Mouse (Mus musculus): ENCODE results near the gene Smr3a. TPM values are rescaled to one million over a fixed set of nuclear protein-coding genes. Genes with fewer than 3 reads are reported as not detected.

Smr3a gene
- not detected in 2 replicates for polyA plus RNA-seq (2015; fragmentation: Nextera tagmentation; extraction: Ambion mirVana)

- H3K9ac ChIP-seq, result no peak within 1 kb of the TSS
- no peaks in the 10 kb centered on the region for H3K4me1 ChIP-seq
- H3K4me2 ChIP-seq, result no peak within 1 kb of the TSS
- H3K27me3 ChIP-seq (replicated peaks), result no peaks in the 10 kb centered on the region
- no peak for ATAC-seq (ENCODE audit: insufficient read depth, low FRiP score, low read depth)
- WGBS, result 86% methylated on average over 3 of the region's 3 CpGs
- no peak within 1 kb of the TSS for H3K4me3 ChIP-seq (replicated peaks)
- no peaks in the 10 kb centered on the region for H3K9me3 ChIP-seq
- H3K27ac ChIP-seq, result no peak within 1 kb of the TSS
- H3K36me3 ChIP-seq, result no peaks in the 10 kb centered on the region
Observed at GRCm38 (mm10) chr5:88002249-88002648, at the start of gene Smr3a. Gene Smr3a, plus strand, starts transcription at chr5:88002549.

GRCm38 (mm10) chr5:87969201-87969600 lies 33.1 kb upstream of the Smr3a start, which contains the start of the genes 2310003L06Rik and Gm28434:
Gene 2310003L06Rik, plus strand, starts transcription at chr5:87969459.
Gene Gm28434, plus strand, starts transcription at chr5:87969517.
- H3K27ac ChIP-seq, result no peak within 1 kb of the TSS
- no peaks in the 10 kb centered on the region for H3K36me3 ChIP-seq
- H3K4me3 ChIP-seq (replicated peaks), result no peak within 1 kb of the TSS
- H3K4me2 ChIP-seq, result no peak within 1 kb of the TSS
- H3K9ac ChIP-seq, result no peak within 1 kb of the TSS
- WGBS, result 60% methylated on average over 2 of the region's 2 CpGs
- no peaks in the 10 kb centered on the region for H3K27me3 ChIP-seq (replicated peaks)
- no peaks in the 10 kb centered on the region for H3K4me1 ChIP-seq
- no peak for ATAC-seq (ENCODE audit: insufficient read depth, low FRiP score, low read depth)
- no peaks in the 10 kb centered on the region for H3K9me3 ChIP-seq

- Histone ChIP-seq H3K4me2 (no peak within 1 kb of the TSS), H3K9ac (no peak within 1 kb of the TSS), H3K27ac (no peak within 1 kb of the TSS), H3K4me1 (no peaks in the 10 kb centered on the region), H3K9me3 (no peaks in the 10 kb centered on the region), H3K27me3 (replicated peaks) (no peaks in the 10 kb centered on the region), H3K4me3 (replicated peaks) (no peak within 1 kb of the TSS), H3K36me3 (no peaks in the 10 kb centered on the region)
- WGBS, result 84% methylated on average over 3 of the region's 3 CpGs
- no peak for ATAC-seq (ENCODE audit: insufficient read depth, low FRiP score, low read depth)
Observed at GRCm38 (mm10) chr5:87979139-87979538, 23.2 kb upstream of the Smr3a start, which contains the start of gene Cabs1. Gene Cabs1, plus strand, starts transcription at chr5:87979439.

GRCm38 (mm10) chr5:87982468-87983214 lies 19.7 kb upstream of the Smr3a start:
- 56% methylated on average over 3 of the region's 3 CpGs for WGBS
- no peaks in the 10 kb centered on the region for H3K36me3 ChIP-seq
- H3K4me2 ChIP-seq, result no peak overlapping the region
- no peak for ATAC-seq (ENCODE audit: insufficient read depth, low FRiP score, low read depth)
- no peaks in the 10 kb centered on the region for H3K27me3 ChIP-seq (replicated peaks)
- H3K4me3 ChIP-seq (replicated peaks), result no peak overlapping the region
- no peaks in the 10 kb centered on the region for H3K4me1 ChIP-seq
- H3K9ac ChIP-seq, result no peak overlapping the region
- H3K9me3 ChIP-seq, result no peaks in the 10 kb centered on the region
- H3K27ac ChIP-seq, result no peak overlapping the region

GRCm38 (mm10) chr5:88005241-88005640 lies 2.9 kb downstream of the Smr3a start:
- Histone ChIP-seq H3K27me3 (replicated peaks) (no peaks in the 10 kb centered on the region), H3K4me1 (no peaks in the 10 kb centered on the region), H3K36me3 (no peaks in the 10 kb centered on the region), H3K9ac (no peak overlapping the region), H3K27ac (no peak overlapping the region), H3K4me3 (replicated peaks) (no peak overlapping the region), H3K9me3 (no peaks in the 10 kb centered on the region), H3K4me2 (no peak overlapping the region)
- ATAC-seq (ENCODE audit: insufficient read depth, low FRiP score, low read depth), result no peak

Other genes with a start within 250 kb of the Smr3a start
- gene Csn1s2a, start 228.0 kb upstream of the Smr3a start, polyA plus RNA-seq (2015; fragmentation: Nextera tagmentation; extraction: Ambion mirVana), result not detected in 2 replicates
- gene Csn1s2b, start 194.5 kb upstream of the Smr3a start, polyA plus RNA-seq (2015; fragmentation: Nextera tagmentation; extraction: Ambion mirVana), result not detected in 2 replicates
- gene Prr27, start 176.9 kb upstream of the Smr3a start, polyA plus RNA-seq (2015; fragmentation: Nextera tagmentation; extraction: Ambion mirVana), result not detected in 2 replicates
- gene Odam, start 117.5 kb upstream of the Smr3a start, polyA plus RNA-seq (2015; fragmentation: Nextera tagmentation; extraction: Ambion mirVana), result not detected in 2 replicates
- gene Csn3, start 77.0 kb upstream of the Smr3a start, polyA plus RNA-seq (2015; fragmentation: Nextera tagmentation; extraction: Ambion mirVana), result 0.13 and 0.22 TPM in 2 replicates
- not detected in 2 replicates for gene 2310003L06Rik, start 33.1 kb upstream of the Smr3a start, polyA plus RNA-seq (2015; fragmentation: Nextera tagmentation; extraction: Ambion mirVana)
- not detected in 2 replicates for gene Gm28434, start 33.0 kb upstream of the Smr3a start, polyA plus RNA-seq (2015; fragmentation: Nextera tagmentation; extraction: Ambion mirVana)
- not detected in 2 replicates for gene Cabs1, start 23.1 kb upstream of the Smr3a start, polyA plus RNA-seq (2015; fragmentation: Nextera tagmentation; extraction: Ambion mirVana)
- gene Smr2, start 84.0 kb downstream of the Smr3a start, polyA plus RNA-seq (2015; fragmentation: Nextera tagmentation; extraction: Ambion mirVana), result not detected in 2 replicates
- not detected in 2 replicates for gene Gm11116, start 109.0 kb downstream of the Smr3a start, polyA plus RNA-seq (2015; fragmentation: Nextera tagmentation; extraction: Ambion mirVana)
- not detected in 2 replicates for gene Gm11115, start 151.6 kb downstream of the Smr3a start, polyA plus RNA-seq (2015; fragmentation: Nextera tagmentation; extraction: Ambion mirVana)

Data from stomach, embryonic 15.5 days (tissue).